Mouse (Mus musculus) liver, embryonic 13.5 days (tissue): Measurements from ENCODE around the gene Tdpoz2. TPM values are rescaled to one million over a fixed set of nuclear protein-coding genes. Genes with fewer than 3 reads are reported as not detected.
"Not testable (repeated sequence)": the region's sequence is repeated elsewhere in the genome, so short reads cannot be mapped to it uniquely, and the experiment has no call there.

ENCODE experiments used
- ATAC-seq: fragments of 200-750 bp; cut with Nextera tagmentation; 2 replicates; pipeline ENCODE4 v1.8.0; 2017; ENCODE audit warnings: low read depth, mild to moderate bottlenecking, moderate number of reproducible peaks, moderate library complexity
- DNase-seq: peaks from one replicate; pipeline ENCODE4 v3.0.0; 2022
- H3K27ac ChIP-seq: fragments of 300-500 bp; sonication (generic); 2 replicates; pipeline ENCODE4 v1.5.1; 2015; ENCODE audit warnings: moderate library complexity, mild to moderate bottlenecking, inconsistent platforms
- H3K27me3 ChIP-seq: fragments of 300-500 bp; sonication (generic); 2 replicates; pipeline ENCODE4 v1.6.1; 2015; ENCODE audit warnings: mild to moderate bottlenecking, inconsistent platforms
- H3K36me3 ChIP-seq: fragments of 300-500 bp; sonication (generic); 2 replicates; pipeline ENCODE4 v1.6.1; 2015; ENCODE audit warnings: mild to moderate bottlenecking, inconsistent platforms
- H3K4me1 ChIP-seq: fragments of 300-500 bp; sonication (generic); replicated peaks from 2 replicates; pipeline ENCODE4 v1.6.1; 2015; ENCODE audit warnings: inconsistent platforms
- H3K4me2 ChIP-seq: fragments of 300-500 bp; sonication (generic); 2 replicates; pipeline ENCODE4 v1.6.1; 2015; ENCODE audit warnings: inconsistent platforms, mild to moderate bottlenecking, moderate library complexity
- H3K4me3 ChIP-seq: fragments of 300-500 bp; sonication (generic); replicated peaks from 2 replicates; pipeline ENCODE4 v1.5.1; 2015; ENCODE audit warnings: mild to moderate bottlenecking, inconsistent platforms
- H3K9ac ChIP-seq: fragments of 300-500 bp; sonication (generic); 2 replicates; pipeline ENCODE4 v1.6.1; 2015; ENCODE audit warnings: mild to moderate bottlenecking, inconsistent platforms
- H3K9me3 ChIP-seq: fragments of 300-500 bp; sonication (generic); replicated peaks from 2 replicates; pipeline ENCODE4 v1.6.1; 2016; ENCODE audit warnings: inconsistent platforms
- WGBS: fragments of 180-500 bp; shearing (Covaris S2); methylation state at CpG from one replicate; pipeline ENCODE4 v1.1.7; 2015; ENCODE audit not compliant: insufficient replicate concordance; 5-methylcytosine and 5-hydroxymethylcytosine counted together
- polyA plus RNA-seq: library from polyadenylated mRNA; unstranded; fragments of >200 nt; fragmentation: Nextera tagmentation; extraction: Ambion mirVana; gene quantifications from 2 replicates; pipeline ENCODE4 v1.2.1, GENCODE M21; 2015

The Tdpoz2 gene
- not detected in 2 replicates for polyA plus RNA-seq

DNA sequence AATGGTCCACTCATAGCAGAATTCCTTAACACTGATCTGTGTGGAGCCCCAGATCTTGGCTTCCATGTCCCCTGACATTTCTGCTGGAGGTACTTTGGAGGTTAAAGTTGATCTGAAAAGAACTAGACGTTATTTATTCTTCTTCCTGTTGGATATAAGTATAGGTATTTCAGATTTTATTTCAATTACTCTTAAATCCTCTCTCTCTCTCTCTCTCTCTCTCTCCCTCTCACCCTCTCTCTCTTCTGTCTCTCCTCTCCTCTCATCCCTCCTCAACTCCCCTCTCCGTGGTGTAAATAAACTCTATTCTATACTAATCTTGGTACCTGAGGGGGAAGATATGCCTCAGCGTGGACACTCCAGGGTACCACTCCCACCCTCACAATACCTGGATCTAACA is at the start of gene Tdpoz2:
Gene Tdpoz2, minus strand, starts transcription at position 101 of the 400 bp plus-strand sequence.
- Histone ChIP-seq H3K27me3 (no peaks in the 10 kb centered on the region), H3K4me1 (no peaks in the 10 kb centered on the region), H3K36me3 (no peaks in the 10 kb centered on the region), H3K4me3 (no peak within 1 kb of the TSS), H3K9me3 (no peaks in the 10 kb centered on the region), H3K4me2 (no peak within 1 kb of the TSS), H3K27ac (no peak within 1 kb of the TSS), H3K9ac (no peak within 1 kb of the TSS)
- ATAC-seq = no peak
- WGBS = 61% methylated on average over 3 of the region's 3 CpGs
- DNase-seq = no peak

GRCm38 (mm10) chr3:93692970-93693369 is 40.5 kb upstream of the Tdpoz2 start, which contains the start of gene Gm37596:
Gene Gm37596, minus strand, starts transcription at chr3:93693070.
- H3K9ac ChIP-seq, H3K36me3 ChIP-seq, DNase-seq, H3K4me3 ChIP-seq, H3K9me3 ChIP-seq, H3K27me3 ChIP-seq, H3K4me1 ChIP-seq, H3K4me2 ChIP-seq, ATAC-seq, H3K27ac ChIP-seq: not testable (repeated sequence)
- WGBS = 35% methylated on average over 1 of the region's 2 CpGs

DNA sequence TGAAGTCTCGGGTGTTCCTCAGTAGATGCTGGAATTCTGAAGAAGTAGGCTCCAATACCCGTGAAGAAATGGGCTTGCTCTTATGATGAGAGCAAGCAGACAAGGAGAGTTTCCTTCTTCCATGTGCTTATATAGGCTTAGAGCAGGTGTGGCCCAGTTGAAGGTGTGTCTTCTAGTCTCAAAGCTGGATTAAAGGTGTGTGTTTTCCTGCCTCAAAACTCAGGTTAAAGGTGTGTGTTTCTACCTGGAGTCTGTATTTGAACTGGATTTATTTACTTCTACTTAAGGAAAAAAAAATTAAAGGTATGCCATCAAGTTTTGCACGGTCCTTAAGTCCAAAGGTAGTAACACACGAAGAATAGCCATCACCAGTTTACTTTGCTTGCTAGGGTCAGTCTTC is 23.7 kb upstream of the Tdpoz2 start, which contains the start of gene Tdpoz1:
Gene Tdpoz1, minus strand, starts transcription at position 101 of the 400 bp plus-strand sequence.
- 48% methylated on average over 3 of the region's 4 CpGs for WGBS
- H3K36me3 ChIP-seq, H3K4me3 ChIP-seq, ATAC-seq, H3K9me3 ChIP-seq, H3K4me2 ChIP-seq, H3K27ac ChIP-seq, H3K4me1 ChIP-seq, DNase-seq, H3K27me3 ChIP-seq, H3K9ac ChIP-seq: not testable (repeated sequence)

DNA sequence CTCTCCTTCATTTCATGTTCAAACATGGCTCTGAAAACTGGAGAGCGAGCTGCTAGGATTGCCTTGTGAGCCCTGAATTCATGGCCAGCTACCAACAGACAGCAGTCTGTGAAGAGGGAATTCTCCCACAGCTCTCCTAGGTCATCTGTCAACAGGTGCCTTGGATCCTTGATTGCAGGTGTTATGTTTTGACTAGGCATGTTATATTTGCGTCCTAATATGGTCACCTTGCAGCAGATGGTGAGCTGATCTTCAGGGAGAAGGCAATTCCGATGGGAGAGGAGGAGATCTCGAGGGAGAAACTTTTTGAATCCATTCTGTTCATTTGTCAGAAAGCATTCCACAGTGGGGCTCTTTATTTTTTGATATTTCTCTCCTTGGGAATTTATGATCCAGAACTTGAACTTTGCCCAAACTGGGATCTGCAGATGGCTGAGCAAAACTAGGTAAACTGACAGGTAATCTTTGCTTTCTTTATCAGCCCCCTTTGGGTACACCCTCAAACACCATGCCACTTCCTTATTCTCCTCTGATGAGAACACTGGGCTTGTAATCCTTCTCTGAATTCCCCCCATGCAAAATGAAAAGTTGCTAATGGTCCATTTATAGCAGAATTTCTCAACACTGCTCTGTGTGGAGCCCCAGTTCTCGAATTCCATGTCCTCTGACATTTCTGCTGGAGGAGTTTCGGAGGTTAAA is 18.5 kb upstream of the Tdpoz2 start:
- H3K27ac ChIP-seq, H3K9ac ChIP-seq, ATAC-seq, H3K4me1 ChIP-seq, H3K4me2 ChIP-seq, H3K4me3 ChIP-seq, H3K27me3 ChIP-seq, H3K9me3 ChIP-seq, H3K36me3 ChIP-seq, DNase-seq: not testable (repeated sequence)
- 48% methylated on average over 5 of the region's 6 CpGs for WGBS

- 40% methylated on average over 1 of the region's 1 CpGs for WGBS
- Histone ChIP-seq H3K27me3 (no peaks in the 10 kb centered on the region), H3K36me3 (no peaks in the 10 kb centered on the region), H3K27ac (no peak overlapping the region), H3K4me3 (no peak overlapping the region), H3K9me3 (no peaks in the 10 kb centered on the region), H3K9ac (no peak overlapping the region), H3K4me1 (no peaks in the 10 kb centered on the region), H3K4me2 (no peak overlapping the region)
- DNase-seq (no peak), ATAC-seq (no peak)
Measured at GRCm38 (mm10) chr3:93654260-93654659, 1.8 kb upstream of the Tdpoz2 start.

- ATAC-seq, H3K9ac ChIP-seq, H3K4me2 ChIP-seq, H3K27ac ChIP-seq, DNase-seq, H3K4me3 ChIP-seq, H3K4me1 ChIP-seq, H3K9me3 ChIP-seq, H3K36me3 ChIP-seq, H3K27me3 ChIP-seq: not testable (repeated sequence)
- WGBS = 52% methylated on average over 4 of the region's 4 CpGs
Measured at GRCm38 (mm10) chr3:93630917-93631714, 21.4 kb downstream of the Tdpoz2 start.

GRCm38 (mm10) chr3:93608970-93609369 is 43.5 kb downstream of the Tdpoz2 start:
- not testable (repeated sequence) for H3K4me3 ChIP-seq, H3K27ac ChIP-seq, H3K27me3 ChIP-seq, DNase-seq, H3K36me3 ChIP-seq, H3K4me1 ChIP-seq, ATAC-seq, H3K9ac ChIP-seq, H3K4me2 ChIP-seq, H3K9me3 ChIP-seq

GRCm38 (mm10) chr3:93601903-93602302 is 50.6 kb downstream of the Tdpoz2 start:
- H3K27me3 ChIP-seq = no peaks in the 10 kb centered on the region
- no peak for ATAC-seq
- no peak overlapping the region for H3K9ac ChIP-seq
- H3K4me3 ChIP-seq = no peak overlapping the region
- 75% methylated on average over 1 of the region's 1 CpGs for WGBS
- DNase-seq = no peak
- H3K27ac ChIP-seq = no peak overlapping the region
- no peaks in the 10 kb centered on the region for H3K9me3 ChIP-seq
- H3K36me3 ChIP-seq = no peaks in the 10 kb centered on the region
- no peak overlapping the region for H3K4me2 ChIP-seq
- no peaks in the 10 kb centered on the region; the same call in none of the 2 replicates for H3K4me1 ChIP-seq

Other genes with a start within 250 kb of the Tdpoz2 start
- 0.07 and 0.08 TPM in 2 replicates for gene Tchh, start 210.4 kb downstream of the Tdpoz2 start, polyA plus RNA-seq
- not detected in 2 replicates for gene Tchhl1, start 183.9 kb downstream of the Tdpoz2 start, polyA plus RNA-seq
- 148 and 157 TPM in 2 replicates for gene S100a11, start 132.2 kb downstream of the Tdpoz2 start, polyA plus RNA-seq
- 69.5 and 71.2 TPM in 2 replicates for gene S100a10, start 97.6 kb downstream of the Tdpoz2 start, polyA plus RNA-seq
- not detected in 2 replicates for gene Tdpoz1, start 23.6 kb upstream of the Tdpoz2 start, polyA plus RNA-seq
- not detected in 2 replicates for gene Gm37596, start 40.4 kb upstream of the Tdpoz2 start, polyA plus RNA-seq
- gene Gm5773, start 120.3 kb upstream of the Tdpoz2 start, polyA plus RNA-seq = not detected in 2 replicates
- not detected in 2 replicates for gene Tdpoz4, start 143.7 kb upstream of the Tdpoz2 start, polyA plus RNA-seq
- gene Tdpoz3, start 173.3 kb upstream of the Tdpoz2 start, polyA plus RNA-seq = not detected in 2 replicates